Mouse (Mus musculus) kidney, adult 2 months (tissue): ENCODE results near the gene Dcun1d4. TPM values are rescaled to one million over a fixed set of nuclear protein-coding genes. Genes with fewer than 3 reads are reported as not detected.

Experiments used
- DNase-seq: peaks from one replicate; pipeline ENCODE4 v3.0.0; 2021
- H3K27ac ChIP-seq: fragments of 200-500 bp; 2 replicates; pipeline ENCODE4 v1.5.1; 2012; ENCODE audit warnings: low read depth, low read length, control low read depth, inconsistent platforms; ENCODE audit not compliant: insufficient read depth
- H3K27me3 ChIP-seq: fragments of 200-500 bp; replicated peaks from 2 replicates; pipeline ENCODE4 v1.6.1; 2012; ENCODE audit warnings: mild to moderate bottlenecking, moderate library complexity, low read length, inconsistent platforms; ENCODE audit not compliant: control insufficient read depth, insufficient read depth
- H3K36me3 ChIP-seq: fragments of 200-500 bp; 2 replicates; pipeline ENCODE4 v1.6.1; 2012; ENCODE audit warnings: mild to moderate bottlenecking, moderate library complexity, low read length, inconsistent platforms; ENCODE audit not compliant: control insufficient read depth, insufficient read depth
- H3K4me1 ChIP-seq: fragments of 200-500 bp; 2 replicates; pipeline ENCODE4 v1.6.1; 2011; ENCODE audit warnings: low read length; ENCODE audit not compliant: control insufficient read depth, insufficient read depth
- H3K4me3 ChIP-seq: fragments of 200-500 bp; 2 replicates; pipeline ENCODE4 v1.5.1; 2011; ENCODE audit warnings: mild to moderate bottlenecking, low read depth, low read length, control low read depth; ENCODE audit not compliant: insufficient read depth
- CTCF ChIP-seq: fragments of 200-500 bp; conservative IDR thresholded peaks from 2 replicates; pipeline ENCODE4 v1.5.1; 2011; ENCODE audit warnings: low read depth, mild to moderate bottlenecking, control low read depth, low read length, moderate library complexity, mixed read lengths; ENCODE audit not compliant: insufficient read depth, insufficient read length
- POLR2A ChIP-seq: fragments of 200-500 bp; IDR thresholded peaks from one replicate; pipeline ENCODE4 v1.6.1; 2011; ENCODE audit warnings: low read depth, low read length, control low read depth
- WGBS: fragments of 180-500 bp; shearing (Covaris S2); methylation state at CpG from one replicate; pipeline ENCODE4 v1.1.7; 2018; 5-methylcytosine and 5-hydroxymethylcytosine counted together
- polyA plus RNA-seq: library from polyadenylated mRNA; depleted of rRNA; stranded (reverse); fragments of >200 nt; gene quantifications from 2 replicates; pipeline ENCODE4 v1.2.3, GENCODE M21; 2012; rRNA removed

The Dcun1d4 gene
- 12.3 and 14.2 TPM in 2 replicates for polyA plus RNA-seq

- Histone ChIP-seq H3K27me3 (no peaks in the 10 kb centered on the region), H3K4me1 (no peaks in the 10 kb centered on the region), H3K4me3 (no peak within 1 kb of the TSS), H3K36me3 (no peaks in the 10 kb centered on the region), H3K27ac (no peak within 1 kb of the TSS)
- TF ChIP-seq POLR2A (no peak), CTCF (no peak)
- no peak for DNase-seq
- WGBS: 86% methylated on average over 7 of the region's 7 CpGs
Observed at GRCm38 (mm10) chr5:73480700-73481099, at the start of gene Dcun1d4. Gene Dcun1d4 (plus strand): TSS chr5:73481000.

- WGBS: 20% methylated on average over 14 of the region's 14 CpGs
- Histone ChIP-seq H3K27me3 (no peaks in the 10 kb centered on the region), H3K4me1 (no peaks in the 10 kb centered on the region), H3K27ac (no peak overlapping the region), H3K4me3 (no peak overlapping the region), H3K36me3 (no peaks in the 10 kb centered on the region)
- TF ChIP-seq POLR2A (no peak), CTCF (peak; percentile 98)
- DNase-seq: peak; percentile 81
Observed at GRCm38 (mm10) chr5:73431581-73431980, 49.2 kb upstream of the Dcun1d4 start.

- no peaks in the 10 kb centered on the region for H3K4me1 ChIP-seq
- WGBS: 81% methylated on average over 6 of the region's 6 CpGs
- no peak for TF ChIP-seq POLR2A
- no peak for TF ChIP-seq CTCF
- no peaks in the 10 kb centered on the region for H3K27me3 ChIP-seq
- H3K4me3 ChIP-seq: no peak overlapping the region
- no peaks in the 10 kb centered on the region for H3K36me3 ChIP-seq
- H3K27ac ChIP-seq: no peak overlapping the region
- DNase-seq: no peak
Observed at GRCm38 (mm10) chr5:73432805-73433204, 48.0 kb upstream of the Dcun1d4 start.

GRCm38 (mm10) chr5:73434764-73435163 is 46.0 kb upstream of the Dcun1d4 start:
- H3K36me3 ChIP-seq: no peaks in the 10 kb centered on the region
- TF ChIP-seq POLR2A: no peak
- TF ChIP-seq CTCF: no peak
- 76% methylated on average over 7 of the region's 7 CpGs for WGBS
- no peaks in the 10 kb centered on the region for H3K4me1 ChIP-seq
- no peak for DNase-seq
- no peaks in the 10 kb centered on the region for H3K27me3 ChIP-seq
- no peak overlapping the region for H3K4me3 ChIP-seq
- no peak overlapping the region for H3K27ac ChIP-seq

GRCm38 (mm10) chr5:73442176-73442575 is 38.6 kb upstream of the Dcun1d4 start:
- 44% methylated on average over 9 of the region's 9 CpGs for WGBS
- no peak for TF ChIP-seq POLR2A
- no peak for TF ChIP-seq CTCF
- no peak overlapping the region for H3K27ac ChIP-seq
- DNase-seq: no peak
- H3K4me3 ChIP-seq: no peak overlapping the region
- no peaks in the 10 kb centered on the region for H3K4me1 ChIP-seq
- no peaks in the 10 kb centered on the region for H3K27me3 ChIP-seq
- no peaks in the 10 kb centered on the region for H3K36me3 ChIP-seq

- no peaks in the 10 kb centered on the region for H3K27me3 ChIP-seq
- TF ChIP-seq POLR2A (no peak), CTCF (no peak)
- H3K4me3 ChIP-seq: no peak overlapping the region
- WGBS: 81% methylated on average over 1 of the region's 1 CpGs
- H3K36me3 ChIP-seq: no peaks in the 10 kb centered on the region
- H3K27ac ChIP-seq: no peak overlapping the region
- H3K4me1 ChIP-seq: no peaks in the 10 kb centered on the region
- DNase-seq: no peak
Observed at GRCm38 (mm10) chr5:73450276-73450675, 30.5 kb upstream of the Dcun1d4 start.

GRCm38 (mm10) chr5:73454502-73455306 is 26.1 kb upstream of the Dcun1d4 start:
- H3K36me3 ChIP-seq: no peaks in the 10 kb centered on the region
- DNase-seq: no peak
- TF ChIP-seq POLR2A: no peak
- no peak for TF ChIP-seq CTCF
- no peaks in the 10 kb centered on the region for H3K27me3 ChIP-seq
- H3K4me1 ChIP-seq: no peaks in the 10 kb centered on the region
- H3K27ac ChIP-seq: no peak overlapping the region
- WGBS: 71% methylated on average over 2 of the region's 2 CpGs
- no peak overlapping the region for H3K4me3 ChIP-seq
